ENCODE assay signal across 9 mouse cellular contexts in the genomic region with DNA sequence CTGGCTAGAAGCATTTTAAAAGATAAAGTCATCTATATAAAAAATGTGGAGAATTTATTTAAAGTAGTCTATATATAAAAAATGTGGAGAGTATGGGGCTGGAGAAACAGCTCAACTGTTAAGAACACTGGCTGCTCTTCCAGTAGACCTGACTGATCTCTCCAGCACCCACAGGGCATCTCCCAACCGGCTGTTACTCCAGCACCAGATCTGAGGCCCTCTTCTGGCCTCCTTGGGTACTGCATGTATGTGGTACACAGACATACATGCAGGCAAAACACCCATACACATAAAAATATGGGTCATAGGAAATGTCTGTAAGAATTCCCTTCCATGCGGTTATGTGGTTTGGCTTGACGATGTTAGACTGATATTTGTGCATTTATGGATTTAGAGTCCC. TPM values are rescaled to one million over a fixed set of nuclear protein-coding genes. Genes with fewer than 3 reads are reported as not detected.
DNase-seq lines count a peak whose midpoint lies in the region; ATAC-seq and TF ChIP-seq lines count a peak whose summit lies in the region.
"Had no signal": no experiment of that assay in that cellular context is flagged by ENCODE, and none has a peak within 500 bp of the region (broad histone marks: within the 10 kb centered on the region; RNA-seq: fewer than 3 reads in every experiment).

No protein-coding gene starts in this region.

- TF ChIP-seq CTCF in bone marrow, adult 2 months (IDR thresholded peaks at IDR 0.05; ENCODE audit: control insufficient read depth, insufficient read depth, low read length) = peak; percentile 50

- H3K9me3 ChIP-seq in forebrain, embryonic 10.5 days = no peaks in the 10 kb centered on the region
- H3K9me3 ChIP-seq in forebrain, embryonic 13.5 days (replicated peaks) = no peaks in the 10 kb centered on the region

- no peaks in the 10 kb centered on the region for H3K36me3 ChIP-seq in forebrain, embryonic 10.5 days (replicated peaks)
- no peaks in the 10 kb centered on the region for H3K36me3 ChIP-seq in forebrain, embryonic 13.5 days (ENCODE audit: poor library complexity, severe bottlenecking)

- H3K27me3 ChIP-seq in forebrain, embryonic 10.5 days (ENCODE audit: poor library complexity, severe bottlenecking) = no peaks in the 10 kb centered on the region
- H3K27me3 ChIP-seq in forebrain, embryonic 13.5 days = no peaks in the 10 kb centered on the region

- no peak overlapping the region for H3K4me2 ChIP-seq in forebrain, embryonic 13.5 days

- no peak for TF ChIP-seq POLR2A in bone marrow, adult 2 months (IDR thresholded peaks at IDR 0.05; ENCODE audit: borderline replicate concordance, control insufficient read depth, low read depth, low read length)

- no peak overlapping the region for H3K4me3 ChIP-seq in forebrain, embryonic 10.5 days
- H3K4me3 ChIP-seq in forebrain, embryonic 13.5 days = no peak overlapping the region
- H3K4me3 ChIP-seq in bone marrow, adult 2 months (replicated peaks; ENCODE audit: control insufficient read depth, low read depth, low read length) = no peak overlapping the region

- ATAC-seq in forebrain, embryonic 13.5 days = no peak
- no peak for ATAC-seq in monocyte, adult 5-6 weeks (replicated peaks; ENCODE audit: insufficient number of reproducible peaks, low FRiP score, low TSS enrichment, poor library complexity, severe bottlenecking)

- WGBS in forebrain, embryonic 10.5 days = 41% methylated on average over 3 of the region's 3 CpGs
- 45% methylated on average over 3 of the region's 3 CpGs for WGBS in forebrain, embryonic 13.5 days
- WGBS in bone marrow, adult 2 months = 39% methylated on average over 3 of the region's 3 CpGs

- H3K9ac ChIP-seq in forebrain, embryonic 13.5 days = no peak overlapping the region

- H3K27ac ChIP-seq in forebrain, embryonic 10.5 days = no peak overlapping the region
- H3K27ac ChIP-seq in forebrain, embryonic 13.5 days = no peak overlapping the region
- H3K27ac ChIP-seq in bone marrow, adult 2 months (ENCODE audit: control insufficient read depth, insufficient read depth, low read depth, low read length, poor library complexity) = no peak overlapping the region

- peak; percentile 43 for DNase-seq in forebrain, embryonic 10.5 days (ENCODE audit: extremely low spot score, low spot score)
- peak; percentile 8 to 9 for DNase-seq in monocyte, adult 2 months (ENCODE audit: low read depth in 1 of 2, low spot score in 2 of 2)
- peak; percentile 25 to 49 for DNase-seq in heart, postnatal 14 days
- DNase-seq in lung, adult 18-20 months = peak; percentile 42 to 55
- peak; percentile 37 to 49 for DNase-seq in spleen, postnatal 36 days (ENCODE audit: low spot score in 2 of 2)

- intact Hi-C loops in heart, postnatal 14 days (cut with DNase I) = no loop called here

- peaks cover 15% of the 10 kb centered on the region for H3K4me1 ChIP-seq in forebrain, embryonic 10.5 days
- no peaks in the 10 kb centered on the region for H3K4me1 ChIP-seq in forebrain, embryonic 13.5 days
- no peaks in the 10 kb centered on the region; the same call in 1 of the 2 replicates for H3K4me1 ChIP-seq in bone marrow, adult 2 months (ENCODE audit: control insufficient read depth, insufficient read depth, low read length)

RNA-seq across cellular contexts. Expression of a gene that starts 19.3 kb away (rescaled TPM):
- polyA plus RNA-seq in forebrain, embryonic 10.5 days (2016; fragmentation: Nextera tagmentation; extraction: Ambion mirVana) = 0.34 and 0.38 TPM in 2 replicates
- not detected in 2 replicates for polyA plus RNA-seq in forebrain, embryonic 13.5 days (2015; fragmentation: Nextera tagmentation; extraction: Ambion mirVana)
- total RNA-seq in monocyte, adult 5-6 weeks (2017) = 0.95 TPM in 1 of 3 replicates, not detected in the others
- polyA plus RNA-seq in bone marrow, adult 2 months (2011; ENCODE audit: insufficient read depth, insufficient read length, low replicate concordance, missing spikeins) = not detected in 2 replicates
- total RNA-seq in heart, postnatal 14 days (2021) = under 1 TPM in 1 of 2 experiments, not detected in 1; 0.44 TPM
- polyA plus RNA-seq: stomach, embryonic 14.5 days had no signal

RNA-seq across cellular contexts. Expression of a gene that starts 21.1 kb away (rescaled TPM):
- 5.6 and 7.2 TPM in 2 replicates for polyA plus RNA-seq in forebrain, embryonic 10.5 days (2016; fragmentation: Nextera tagmentation; extraction: Ambion mirVana)
- 0.83 and 1.2 TPM in 2 replicates for polyA plus RNA-seq in forebrain, embryonic 13.5 days (2015; fragmentation: Nextera tagmentation; extraction: Ambion mirVana)
- not detected in 3 replicates for total RNA-seq in monocyte, adult 5-6 weeks (2017)
- polyA plus RNA-seq in bone marrow, adult 2 months (2011; ENCODE audit: insufficient read depth, insufficient read length, low replicate concordance, missing spikeins) = 1.4 TPM in 1 of 2 replicates, not detected in the other
- total RNA-seq in heart, postnatal 14 days (2021) = under 1 TPM; 0.29 to 0.39 TPM

RNA-seq across cellular contexts. Expression of a gene that starts 47.5 kb away (rescaled TPM):
- polyA plus RNA-seq in forebrain, embryonic 10.5 days (2016; fragmentation: Nextera tagmentation; extraction: Ambion mirVana) = 6.0 and 9.0 TPM in 2 replicates
- polyA plus RNA-seq in forebrain, embryonic 13.5 days (2015; fragmentation: Nextera tagmentation; extraction: Ambion mirVana) = 2.9 TPM in 2 replicates
- not detected in 3 replicates for total RNA-seq in monocyte, adult 5-6 weeks (2017)
- polyA plus RNA-seq in bone marrow, adult 2 months (2011; ENCODE audit: insufficient read depth, insufficient read length, low replicate concordance, missing spikeins) = 2.2 TPM in 1 of 2 replicates, not detected in the other
- total RNA-seq in heart, postnatal 14 days (2021) = 1 to 10 TPM; 3.7 to 4.7 TPM
